25 mouse cellular contexts compared by ENCODE assay signal in genomic region chr15:79509998-79510397, GRCm38 (mm10). TPM values are rescaled to one million over a fixed set of nuclear protein-coding genes. Genes with fewer than 3 reads are reported as not detected.
DNase-seq lines count a peak whose midpoint lies in the region; ATAC-seq and TF ChIP-seq lines count a peak whose summit lies in the region.
"Had no signal": no experiment of that assay in that cellular context is flagged by ENCODE, and none has a peak within 500 bp of the region (broad histone marks: within the 10 kb centered on the region; RNA-seq: fewer than 3 reads in every experiment).

No protein-coding gene starts in this region.

- intact Hi-C loops in heart, postnatal 10 days (cut with DNase I) = no loop called here
- intact Hi-C loops in left cerebral cortex, postnatal 14 days (cut with DNase I) = no loop called here

- H3K36me3 ChIP-seq in heart, embryonic 14.5 days (ENCODE audit: control insufficient read depth, insufficient read depth, low read length) = no peaks in the 10 kb centered on the region
- H3K36me3 ChIP-seq in midbrain, postnatal 0 days (ENCODE audit: insufficient read depth, low read length) = no peaks in the 10 kb centered on the region
- no peaks in the 10 kb centered on the region for H3K36me3 ChIP-seq in midbrain, embryonic 10.5 days
- no peaks in the 10 kb centered on the region for H3K36me3 ChIP-seq in forebrain, postnatal 0 days (ENCODE audit: insufficient read depth)
- H3K36me3 ChIP-seq: embryonic facial prominence, embryonic 15.5 days; forebrain, embryonic 10.5 days; hindbrain, embryonic 15.5 days; limb, embryonic 13.5 days had no signal

- no peak for ATAC-seq in heart, embryonic 14.5 days (ENCODE audit: insufficient number of reproducible peaks, insufficient read depth, low FRiP score, low read depth)
- no peak for ATAC-seq in midbrain, postnatal 0 days (ENCODE audit: low FRiP score)
- ATAC-seq in forebrain, postnatal 0 days = no peak
- ATAC-seq: activated CD4-positive, CD25-positive, alpha-beta regulatory T cell, adult 4 months; intestine, postnatal 0 days; Patski had no signal

- H3K9ac ChIP-seq in heart, embryonic 14.5 days (ENCODE audit: low read length) = no peak overlapping the region
- H3K9ac ChIP-seq in midbrain, postnatal 0 days (replicated peaks; ENCODE audit: low read length, poor library complexity, severe bottlenecking) = no peak overlapping the region
- no peak overlapping the region for H3K9ac ChIP-seq in forebrain, postnatal 0 days
- H3K9ac ChIP-seq: embryonic facial prominence, embryonic 15.5 days; hindbrain, embryonic 15.5 days; limb, embryonic 13.5 days; liver, embryonic 14.5 days had no signal

- no peak overlapping the region for H3K27ac ChIP-seq in heart, embryonic 14.5 days (replicated peaks in 1 of 2; ENCODE audit: control insufficient read depth in 1 of 2, insufficient read depth in 1 of 2, low read depth in 2 of 2, low read length in 2 of 2)
- no peak overlapping the region for H3K27ac ChIP-seq in midbrain, postnatal 0 days (ENCODE audit: low read depth, low read length)
- no peak overlapping the region for H3K27ac ChIP-seq in midbrain, embryonic 10.5 days (replicated peaks)
- no peak overlapping the region for H3K27ac ChIP-seq in forebrain, postnatal 0 days (ENCODE audit: low read depth, low read length)
- H3K27ac ChIP-seq: embryonic facial prominence, embryonic 15.5 days; forebrain, embryonic 10.5 days; gastrocnemius, adult 2 months; hindbrain, embryonic 15.5 days; limb, embryonic 13.5 days; liver, embryonic 14.5 days had no signal

- H3K27me3 ChIP-seq in heart, embryonic 14.5 days (ENCODE audit: control insufficient read depth, insufficient read depth, low read length) = peaks cover 71% of the 10 kb centered on the region
- peaks cover 43% of the 10 kb centered on the region for H3K27me3 ChIP-seq in midbrain, postnatal 0 days (ENCODE audit: insufficient read depth, low read length)
- H3K27me3 ChIP-seq in midbrain, embryonic 10.5 days (ENCODE audit: low read depth, poor library complexity, severe bottlenecking) = peaks cover 99% of the 10 kb centered on the region
- H3K27me3 ChIP-seq in forebrain, postnatal 0 days (ENCODE audit: insufficient read depth, low read length) = peaks cover 47% of the 10 kb centered on the region

- 15% methylated on average over 6 of the region's 6 CpGs for WGBS in heart, embryonic 14.5 days
- 38% methylated on average over 6 of the region's 6 CpGs for WGBS in midbrain, postnatal 0 days
- 44% methylated on average over 6 of the region's 6 CpGs for WGBS in midbrain, embryonic 10.5 days
- 29% methylated on average over 6 of the region's 6 CpGs for WGBS in forebrain, postnatal 0 days

- peak overlapping the region; percentile 7; the same call in 1 of the 2 replicates for H3K4me2 ChIP-seq in heart, embryonic 14.5 days (ENCODE audit: low read length)
- H3K4me2 ChIP-seq in midbrain, postnatal 0 days (ENCODE audit: low read depth, low read length, poor library complexity, severe bottlenecking) = peak overlapping the region; percentile 9; the same call in 1 of the 2 replicates
- no peak overlapping the region for H3K4me2 ChIP-seq in forebrain, postnatal 0 days (ENCODE audit: low read depth)
- H3K4me2 ChIP-seq: embryonic facial prominence, embryonic 15.5 days; hindbrain, embryonic 15.5 days; limb, embryonic 13.5 days had no signal

- H3K9me3 ChIP-seq in heart, embryonic 14.5 days (ENCODE audit: control insufficient read depth, low read length) = no peaks in the 10 kb centered on the region
- H3K9me3 ChIP-seq in midbrain, postnatal 0 days (ENCODE audit: low read length) = no peaks in the 10 kb centered on the region
- H3K9me3 ChIP-seq in midbrain, embryonic 10.5 days (replicated peaks) = no peaks in the 10 kb centered on the region
- H3K9me3 ChIP-seq in forebrain, postnatal 0 days (ENCODE audit: low read length) = no peaks in the 10 kb centered on the region
- H3K9me3 ChIP-seq: embryonic facial prominence, embryonic 15.5 days; forebrain, embryonic 10.5 days; hindbrain, embryonic 15.5 days; limb, embryonic 13.5 days had no signal

- H3K4me3 ChIP-seq in heart, embryonic 14.5 days (ENCODE audit: control insufficient read depth in 1 of 2, insufficient read depth in 1 of 2, low read depth in 1 of 2, low read length in 2 of 2) = no peak overlapping the region
- H3K4me3 ChIP-seq in midbrain, postnatal 0 days (ENCODE audit: low read depth, low read length) = no peak overlapping the region
- H3K4me3 ChIP-seq in midbrain, embryonic 10.5 days = no peak overlapping the region
- H3K4me3 ChIP-seq in forebrain, postnatal 0 days (ENCODE audit: low read depth, low read length) = no peak overlapping the region
- H3K4me3 ChIP-seq: embryonic facial prominence, embryonic 15.5 days; forebrain, embryonic 10.5 days; gastrocnemius, adult 2 months; hindbrain, embryonic 15.5 days; limb, embryonic 13.5 days had no signal

- DNase-seq in heart, postnatal 10 days = no peak
- DNase-seq in midbrain, postnatal 0 days (ENCODE audit: low spot score) = no peak
- no peak for DNase-seq in midbrain, embryonic 10.5 days (ENCODE audit: low spot score)
- DNase-seq in left cerebral cortex, postnatal 14 days (ENCODE audit: low spot score in 2 of 2) = peak; percentile 73 to 76
- DNase-seq in cerebellum, postnatal 14 days = no peak
- DNase-seq in forebrain, postnatal 0 days = no peak
- DNase-seq: adrenal gland, postnatal 25 days; cerebellum, adult 9-10 months; gastrocnemius, adult 2 months; heart, postnatal 14 days; thymus, adult 18-20 months had no signal

- peaks cover 23 to 29% of the 10 kb centered on the region in 2 experiments for H3K4me1 ChIP-seq in heart, embryonic 14.5 days (ENCODE audit: control insufficient read depth in 2 of 2, insufficient read depth in 2 of 2, low read length in 2 of 2)
- peaks cover 4% of the 10 kb centered on the region; the same call in 1 of the 2 replicates for H3K4me1 ChIP-seq in midbrain, postnatal 0 days (ENCODE audit: insufficient read depth, low read length)
- H3K4me1 ChIP-seq in midbrain, embryonic 10.5 days = peaks cover 59% of the 10 kb centered on the region
- H3K4me1 ChIP-seq in forebrain, postnatal 0 days (ENCODE audit: insufficient read depth) = peaks cover 28% of the 10 kb centered on the region

- TF ChIP-seq CTCF in midbrain, postnatal 0 days (IDR thresholded peaks at IDR 0.05) = no peak
- no peak for TF ChIP-seq CTCF in forebrain, postnatal 0 days (IDR thresholded peaks at IDR 0.05; ENCODE audit: low read depth)

RNA-seq across cellular contexts. Expression of gene Kcnj4, which starts 5.0 kb away (rescaled TPM):
- 0.20 TPM in 1 of 2 replicates, not detected in the other for polyA plus RNA-seq in heart, embryonic 14.5 days (2014; fragmentation: Nextera tagmentation; extraction: Ambion mirVana)
- under 1 TPM; 0.27 to 0.31 TPM for total RNA-seq in heart, postnatal 10 days (2021)
- total RNA-seq in midbrain, postnatal 0 days (2014; rRNA removed) = 1.7 and 2.2 TPM in 2 replicates
- 0.11 and 0.15 TPM in 2 replicates for polyA plus RNA-seq in midbrain, postnatal 0 days (2015; fragmentation: Nextera tagmentation; extraction: Ambion mirVana)
- polyA plus RNA-seq in midbrain, embryonic 10.5 days (2016; fragmentation: Nextera tagmentation; extraction: Ambion mirVana) = 0.05 TPM in 1 of 2 replicates, not detected in the other
- 100 to 1,000 TPM; 166 to 177 TPM for total RNA-seq in left cerebral cortex, postnatal 14 days (2021)
- total RNA-seq in forebrain, postnatal 0 days (2014; rRNA removed) = 17.3 and 17.8 TPM in 2 replicates
- 0.99 and 1.1 TPM in 2 replicates for polyA plus RNA-seq in forebrain, postnatal 0 days (2015; fragmentation: Nextera tagmentation; extraction: Ambion mirVana)
- total RNA-seq: granulocyte monocyte progenitor cell, adult 5-6 weeks; megakaryocyte progenitor cell, adult 5-6 weeks had no signal
- polyA plus RNA-seq: activated CD4-positive, CD25-positive, alpha-beta regulatory T cell, adult 4 months; forebrain, embryonic 10.5 days; hindbrain, embryonic 15.5 days; intestine, postnatal 0 days; limb, embryonic 13.5 days; liver, embryonic 14.5 days; lung, embryonic 16.5 days; neural tube, embryonic 11.5 days; small intestine, adult 2 months had no signal

RNA-seq across cellular contexts. Expression of gene Kdelr3, which starts 6.2 kb away (rescaled TPM):
- polyA plus RNA-seq in heart, embryonic 14.5 days (2014; fragmentation: Nextera tagmentation; extraction: Ambion mirVana) = 42.2 and 54.1 TPM in 2 replicates
- total RNA-seq in heart, postnatal 10 days (2021) = 10 to 100 TPM; 21.4 to 24.2 TPM
- 6.0 and 7.3 TPM in 2 replicates for total RNA-seq in midbrain, postnatal 0 days (2014; rRNA removed)
- polyA plus RNA-seq in midbrain, postnatal 0 days (2015; fragmentation: Nextera tagmentation; extraction: Ambion mirVana) = 5.8 and 7.7 TPM in 2 replicates
- 15.5 and 24.2 TPM in 2 replicates for polyA plus RNA-seq in midbrain, embryonic 10.5 days (2016; fragmentation: Nextera tagmentation; extraction: Ambion mirVana)
- 1 to 10 TPM; 1.3 to 1.6 TPM for total RNA-seq in left cerebral cortex, postnatal 14 days (2021)
- total RNA-seq in forebrain, postnatal 0 days (2014; rRNA removed) = 3.1 and 5.6 TPM in 2 replicates
- 5.3 and 6.8 TPM in 2 replicates for polyA plus RNA-seq in forebrain, postnatal 0 days (2015; fragmentation: Nextera tagmentation; extraction: Ambion mirVana)
- total RNA-seq: granulocyte monocyte progenitor cell, adult 5-6 weeks had no signal

RNA-seq across cellular contexts. Expression of gene Ddx17, which starts 36.5 kb away (rescaled TPM):
- polyA plus RNA-seq in heart, embryonic 14.5 days (2014; fragmentation: Nextera tagmentation; extraction: Ambion mirVana) = 49.1 and 57.6 TPM in 2 replicates
- 100 to 1,000 TPM; 186 to 188 TPM for total RNA-seq in heart, postnatal 10 days (2021)
- 302 and 436 TPM in 2 replicates for total RNA-seq in midbrain, postnatal 0 days (2014; rRNA removed)
- polyA plus RNA-seq in midbrain, postnatal 0 days (2015; fragmentation: Nextera tagmentation; extraction: Ambion mirVana) = 30.0 and 35.1 TPM in 2 replicates
- 43.5 and 48.1 TPM in 2 replicates for polyA plus RNA-seq in midbrain, embryonic 10.5 days (2016; fragmentation: Nextera tagmentation; extraction: Ambion mirVana)
- 100 to 1,000 TPM; 363 to 364 TPM for total RNA-seq in left cerebral cortex, postnatal 14 days (2021)
- total RNA-seq in forebrain, postnatal 0 days (2014; rRNA removed) = 373 and 392 TPM in 2 replicates
- polyA plus RNA-seq in forebrain, postnatal 0 days (2015; fragmentation: Nextera tagmentation; extraction: Ambion mirVana) = 21.5 and 26.5 TPM in 2 replicates

RNA-seq across cellular contexts. Expression of gene Csnk1e, which starts 54.6 kb away (rescaled TPM):
- 83.0 and 95.1 TPM in 2 replicates for polyA plus RNA-seq in heart, embryonic 14.5 days (2014; fragmentation: Nextera tagmentation; extraction: Ambion mirVana)
- 10 to 100 TPM; 79.6 to 81.4 TPM for total RNA-seq in heart, postnatal 10 days (2021)
- 378 and 384 TPM in 2 replicates for total RNA-seq in midbrain, postnatal 0 days (2014; rRNA removed)
- 153 and 195 TPM in 2 replicates for polyA plus RNA-seq in midbrain, postnatal 0 days (2015; fragmentation: Nextera tagmentation; extraction: Ambion mirVana)
- 128 and 162 TPM in 2 replicates for polyA plus RNA-seq in midbrain, embryonic 10.5 days (2016; fragmentation: Nextera tagmentation; extraction: Ambion mirVana)
- total RNA-seq in left cerebral cortex, postnatal 14 days (2021) = 100 to 1,000 TPM; 142 to 166 TPM
- 398 and 490 TPM in 2 replicates for total RNA-seq in forebrain, postnatal 0 days (2014; rRNA removed)
- polyA plus RNA-seq in forebrain, postnatal 0 days (2015; fragmentation: Nextera tagmentation; extraction: Ambion mirVana) = 160 and 248 TPM in 2 replicates

Comparison
In these comparisons a context has a peak if more than half of its experiments do, and no peak if none do; other contexts are left out.
1. DNase-seq: peak in left cerebral cortex, postnatal 14 days (2 of 2); none in heart, postnatal 10 days (0 of 2), midbrain, postnatal 0 days (single experiment), midbrain, embryonic 10.5 days (single experiment), cerebellum, postnatal 14 days (0 of 2) and forebrain, postnatal 0 days (single experiment).